Mouse (Mus musculus) brain, embryonic 14.5 days (tissue): ENCODE data around the gene Polr2f.
A peak's percentile ranks its signal among the peaks of the same experiment; 100 is the strongest.

Source experiments
- CTCF ChIP-seq: fragments of 200-500 bp; IDR thresholded peaks from 2 replicates; pipeline ENCODE4 v1.5.1; 2012; ENCODE audit warnings: inconsistent platforms, mild to moderate bottlenecking, moderate library complexity, borderline replicate concordance; ENCODE audit not compliant: insufficient read depth, insufficient read length; ENCODE audit errors: extremely low read depth
- POLR2A ChIP-seq: fragments of 200-500 bp; IDR thresholded peaks from 2 replicates; pipeline ENCODE4 v1.6.1; 2012; ENCODE audit warnings: mild to moderate bottlenecking, inconsistent platforms, borderline replicate concordance; ENCODE audit not compliant: poor library complexity, insufficient read depth, insufficient read length, severe bottlenecking; ENCODE audit errors: extremely low read depth

DNA sequence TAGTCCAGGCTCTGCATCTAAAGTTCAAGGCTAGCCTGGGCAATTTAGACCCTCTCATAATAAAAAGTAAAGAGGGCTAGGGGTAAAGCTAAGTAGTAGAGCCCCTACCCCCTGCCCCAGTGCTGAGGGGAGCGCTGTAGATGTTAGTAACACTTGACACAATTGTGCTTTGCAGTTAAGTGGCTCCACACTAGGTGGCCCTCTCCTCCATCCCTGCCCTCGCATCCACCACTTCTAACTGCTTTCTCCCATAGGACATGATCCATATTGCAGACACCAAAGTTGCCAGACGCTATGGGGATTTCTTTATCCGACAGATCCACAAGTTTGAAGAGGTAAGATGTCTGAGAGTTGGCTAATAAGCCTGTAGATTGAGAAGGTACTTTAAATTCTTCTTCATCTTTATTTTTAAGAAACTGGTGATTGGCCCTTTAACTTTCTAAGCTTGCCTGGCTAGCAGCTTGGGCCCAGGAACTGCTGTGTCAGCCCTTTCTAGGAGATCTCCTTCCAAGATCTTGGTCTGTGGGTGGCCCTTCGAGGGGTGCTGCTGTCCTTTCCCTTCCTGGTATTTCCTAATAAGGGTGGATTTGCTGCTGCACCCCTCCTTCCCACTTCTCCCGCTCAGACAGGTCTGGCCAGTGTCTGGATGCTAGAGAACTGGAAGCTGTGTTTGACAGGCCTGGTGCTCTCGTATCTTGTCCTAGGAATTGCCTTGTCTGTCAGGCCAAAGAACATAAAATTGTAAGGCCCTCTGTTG lies 47.5 kb upstream of the Polr2f start:
- TF ChIP-seq CTCF (peak; percentile 42; the same call in 1 of the 2 replicates), POLR2A (no peak)
